Mouse (Mus musculus) ES-Bruce4 (cell line): ENCODE results near the gene Rpl3l.

Experiments used
- CTCF ChIP-seq: IDR thresholded peaks from one replicate; pipeline ENCODE4 v1.8.1; 2011; ENCODE audit warnings: low read depth, low read length
- EP300 ChIP-seq: IDR thresholded peaks from 2 replicates; pipeline ENCODE4 v1.6.1; 2011; ENCODE audit warnings: low read depth, low read length; ENCODE audit not compliant: insufficient read depth
- POLR2A ChIP-seq: IDR thresholded peaks from one replicate; pipeline ENCODE4 v1.8.1; 2011; ENCODE audit warnings: low read length; ENCODE audit not compliant: insufficient read depth

DNA sequence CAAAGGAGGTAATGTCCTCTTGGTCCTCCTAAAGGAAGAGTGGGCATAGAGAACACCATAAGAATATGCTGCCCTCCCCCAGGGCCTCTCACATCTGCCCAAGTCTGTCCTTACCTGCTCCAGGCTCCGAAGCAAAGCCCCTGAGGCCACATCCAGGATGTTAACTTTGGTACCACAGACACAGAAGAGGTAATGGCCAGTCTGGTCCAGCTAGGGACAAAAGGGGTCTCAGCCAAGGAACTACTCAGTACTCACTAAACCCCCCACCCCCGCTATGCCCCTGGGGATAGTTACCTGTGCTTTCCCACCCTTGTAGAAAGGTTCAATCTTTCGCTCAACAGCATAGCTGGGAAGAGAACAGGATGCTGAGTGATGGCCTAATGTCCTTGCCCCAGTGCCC lies 21.8 kb upstream of the Rpl3l start:
- TF ChIP-seq CTCF (no peak), POLR2A (no peak), EP300 (no peak)
